ENCODE assay signal across 8 mouse cellular contexts in genomic region chr10:91171455-91172328, GRCm38 (mm10). TPM values are rescaled to one million over a fixed set of nuclear protein-coding genes. Genes with fewer than 3 reads are reported as not detected.
DNase-seq lines count a peak whose midpoint lies in the region; ATAC-seq and TF ChIP-seq lines count a peak whose summit lies in the region.

No protein-coding gene starts in this region.

- DNase-seq in 3134 (ENCODE audit: extremely low read depth, insufficient read length, low spot score): peak; percentile 97
- peak; percentile 93 for DNase-seq in adrenal gland, postnatal 25 days
- peak; percentile 95 for DNase-seq in embryonic facial prominence, embryonic 11.5 days (ENCODE audit: low spot score)
- peak; percentile 100 for DNase-seq in heart, adult 11 months
- peak; percentile 97 for DNase-seq in kidney, adult 18-20 months
- DNase-seq in limb, embryonic 11.5 days (ENCODE audit: low spot score): peak; percentile 96

- under 1% methylated on average over 65 of the region's 68 CpGs for WGBS in embryonic facial prominence, embryonic 11.5 days
- under 1% methylated on average over 67 of the region's 68 CpGs for WGBS in limb, embryonic 11.5 days
- WGBS in midbrain, embryonic 13.5 days: under 1% methylated on average over 65 of the region's 68 CpGs
- WGBS in small intestine, adult 2 months: under 1% methylated on average over 66 of the region's 68 CpGs

- no peaks in the 10 kb centered on the region for H3K4me1 ChIP-seq in embryonic facial prominence, embryonic 11.5 days (ENCODE audit: control insufficient read depth, insufficient read depth, low read length)
- H3K4me1 ChIP-seq in limb, embryonic 11.5 days (ENCODE audit: control insufficient read depth, insufficient read depth, low read length): peaks cover 4% of the 10 kb centered on the region
- peaks cover 35% of the 10 kb centered on the region for H3K4me1 ChIP-seq in midbrain, embryonic 13.5 days (replicated peaks)
- no peaks in the 10 kb centered on the region; the same call in 1 of the 2 replicates for H3K4me1 ChIP-seq in small intestine, adult 2 months (ENCODE audit: control insufficient read depth, insufficient read depth, insufficient read length, low read length)

- H3K36me3 ChIP-seq in embryonic facial prominence, embryonic 11.5 days (replicated peaks; ENCODE audit: control insufficient read depth, insufficient read depth, low read depth, low read length): no peaks in the 10 kb centered on the region
- no peaks in the 10 kb centered on the region for H3K36me3 ChIP-seq in limb, embryonic 11.5 days (ENCODE audit: control insufficient read depth, insufficient read depth, low read length)
- H3K36me3 ChIP-seq in midbrain, embryonic 13.5 days: no peaks in the 10 kb centered on the region
- no peaks in the 10 kb centered on the region for H3K36me3 ChIP-seq in small intestine, adult 2 months (ENCODE audit: control insufficient read depth, insufficient read depth, low read length)

- peak overlapping the region; percentile 69 for H3K4me2 ChIP-seq in embryonic facial prominence, embryonic 11.5 days (ENCODE audit: low read depth, low read length)
- H3K4me2 ChIP-seq in limb, embryonic 11.5 days (ENCODE audit: low read depth, severe bottlenecking): peak overlapping the region; percentile 79
- peak overlapping the region; percentile 73 for H3K4me2 ChIP-seq in midbrain, embryonic 13.5 days (replicated peaks)

- TF ChIP-seq CTCF in small intestine, adult 2 months (IDR thresholded peaks at IDR 0.05; ENCODE audit: extremely low read depth, insufficient read length, insufficient replicate concordance, low read depth, low read length): no peak

- peak overlapping the region; percentile 100 for H3K9ac ChIP-seq in embryonic facial prominence, embryonic 11.5 days (replicated peaks; ENCODE audit: low read length)
- peak overlapping the region; percentile 100 for H3K9ac ChIP-seq in limb, embryonic 11.5 days (ENCODE audit: low read length)
- H3K9ac ChIP-seq in midbrain, embryonic 13.5 days (replicated peaks): peak overlapping the region; percentile 97

- H3K4me3 ChIP-seq in embryonic facial prominence, embryonic 11.5 days (ENCODE audit: low read depth, low read length): peak overlapping the region; percentile 97
- H3K4me3 ChIP-seq in limb, embryonic 11.5 days (ENCODE audit: low read depth, low read length): peak overlapping the region; percentile 87
- peak overlapping the region; percentile 97 for H3K4me3 ChIP-seq in midbrain, embryonic 13.5 days (replicated peaks)
- H3K4me3 ChIP-seq in small intestine, adult 2 months (ENCODE audit: low read depth, low read length): peak overlapping the region; percentile 97

- H3K27me3 ChIP-seq in embryonic facial prominence, embryonic 11.5 days (ENCODE audit: control insufficient read depth, insufficient read depth, low read length): no peaks in the 10 kb centered on the region
- no peaks in the 10 kb centered on the region for H3K27me3 ChIP-seq in limb, embryonic 11.5 days (ENCODE audit: control insufficient read depth, insufficient read depth, low read length)
- H3K27me3 ChIP-seq in midbrain, embryonic 13.5 days: no peaks in the 10 kb centered on the region
- no peaks in the 10 kb centered on the region for H3K27me3 ChIP-seq in small intestine, adult 2 months (ENCODE audit: control insufficient read depth, insufficient read depth, low read length)

- TF ChIP-seq POLR2A in small intestine, adult 2 months (IDR thresholded peaks at IDR 0.05; ENCODE audit: low read depth, low read length): peak; percentile 88

- peak overlapping the region; percentile 99 for H3K27ac ChIP-seq in embryonic facial prominence, embryonic 11.5 days (replicated peaks; ENCODE audit: low read depth, low read length)
- peak overlapping the region; percentile 99 for H3K27ac ChIP-seq in limb, embryonic 11.5 days (replicated peaks; ENCODE audit: low read depth, low read length)
- peak overlapping the region; percentile 100 for H3K27ac ChIP-seq in midbrain, embryonic 13.5 days
- H3K27ac ChIP-seq in small intestine, adult 2 months (ENCODE audit: insufficient read depth, low read depth, low read length): peak overlapping the region; percentile 90

- H3K9me3 ChIP-seq in embryonic facial prominence, embryonic 11.5 days (replicated peaks; ENCODE audit: control insufficient read depth, low read length): no peaks in the 10 kb centered on the region
- H3K9me3 ChIP-seq in limb, embryonic 11.5 days (ENCODE audit: control insufficient read depth, low read length): no peaks in the 10 kb centered on the region
- H3K9me3 ChIP-seq in midbrain, embryonic 13.5 days: no peaks in the 10 kb centered on the region

- peak; percentile 93 for ATAC-seq in embryonic facial prominence, embryonic 11.5 days (replicated peaks; ENCODE audit: insufficient number of reproducible peaks, low FRiP score, low TSS enrichment, low read depth)
- peak; percentile 93 for ATAC-seq in limb, embryonic 11.5 days (ENCODE audit: insufficient number of reproducible peaks, low FRiP score, low TSS enrichment, low read depth)
- ATAC-seq in midbrain, embryonic 13.5 days: peak; percentile 97

RNA-seq across cellular contexts. Expression of gene Tmpo, which starts 9.4 kb away (rescaled TPM):
- total RNA-seq in adrenal gland, postnatal 25 days (2021): 119 and 123 TPM in 2 replicates
- polyA plus RNA-seq in embryonic facial prominence, embryonic 11.5 days (2014; fragmentation: Nextera tagmentation; extraction: Ambion mirVana): 343 and 401 TPM in 2 replicates
- polyA plus RNA-seq in limb, embryonic 11.5 days (2014; fragmentation: Nextera tagmentation; extraction: Ambion mirVana): 359 and 371 TPM in 2 replicates
- 165 and 175 TPM in 2 replicates for polyA plus RNA-seq in midbrain, embryonic 13.5 days (2015; fragmentation: Nextera tagmentation; extraction: Ambion mirVana)
- 18.5 and 29.0 TPM in 2 replicates for polyA plus RNA-seq in small intestine, adult 2 months (2012; rRNA removed)

RNA-seq across cellular contexts. Expression of gene Slc25a3, which starts 47.8 kb away (rescaled TPM):
- 873 and 948 TPM in 2 replicates for total RNA-seq in adrenal gland, postnatal 25 days (2021)
- polyA plus RNA-seq in embryonic facial prominence, embryonic 11.5 days (2014; fragmentation: Nextera tagmentation; extraction: Ambion mirVana): 421 and 443 TPM in 2 replicates
- polyA plus RNA-seq in limb, embryonic 11.5 days (2014; fragmentation: Nextera tagmentation; extraction: Ambion mirVana): 450 and 461 TPM in 2 replicates
- 469 and 478 TPM in 2 replicates for polyA plus RNA-seq in midbrain, embryonic 13.5 days (2015; fragmentation: Nextera tagmentation; extraction: Ambion mirVana)
- 486 and 781 TPM in 2 replicates for polyA plus RNA-seq in small intestine, adult 2 months (2012; rRNA removed)

Comparison
In these comparisons a context has a peak if more than half of its experiments do, and no peak if none do; other contexts are left out.
1. Peak in every context shown above with its lines: DNase-seq, ATAC-seq, H3K4me3 ChIP-seq and H3K27ac ChIP-seq.